ENCODE assay signal across 24 mouse cellular contexts in genomic region chr7:16955712-16956111, GRCm38 (mm10). TPM values are rescaled to one million over a fixed set of nuclear protein-coding genes. Genes with fewer than 3 reads are reported as not detected.
DNase-seq lines count a peak whose midpoint lies in the region; ATAC-seq and TF ChIP-seq lines count a peak whose summit lies in the region.
"Had no signal": no experiment of that assay in that cellular context is flagged by ENCODE, and none has a peak within 500 bp of the region (broad histone marks: within the 10 kb centered on the region; RNA-seq: fewer than 3 reads in every experiment).

No protein-coding gene starts in this region.

- H3K36me3 ChIP-seq in hindbrain, embryonic 14.5 days (replicated peaks; ENCODE audit: control insufficient read depth, insufficient read depth) = no peaks in the 10 kb centered on the region
- no peaks in the 10 kb centered on the region for H3K36me3 ChIP-seq in hindbrain, embryonic 11.5 days (ENCODE audit: control insufficient read depth, insufficient read depth, low read length)
- H3K36me3 ChIP-seq in midbrain, embryonic 13.5 days = no peaks in the 10 kb centered on the region
- H3K36me3 ChIP-seq in midbrain, embryonic 11.5 days (ENCODE audit: control insufficient read depth, insufficient read depth, low read length) = no peaks in the 10 kb centered on the region
- H3K36me3 ChIP-seq in forebrain, embryonic 15.5 days = no peaks in the 10 kb centered on the region
- H3K36me3 ChIP-seq in midbrain, postnatal 0 days (ENCODE audit: insufficient read depth, low read length) = no peaks in the 10 kb centered on the region
- H3K36me3 ChIP-seq: limb, embryonic 12.5 days; liver, embryonic 12.5 days; neural tube, embryonic 12.5 days; stomach, embryonic 15.5 days had no signal

- no peak for DNase-seq in hindbrain, embryonic 14.5 days (ENCODE audit: low spot score)
- DNase-seq in hindbrain, embryonic 11.5 days (ENCODE audit: low spot score) = no peak
- no peak for DNase-seq in midbrain, embryonic 11.5 days (ENCODE audit: low spot score, missing footprints)
- no peak for DNase-seq in midbrain, postnatal 0 days (ENCODE audit: low spot score)
- no peak for DNase-seq in heart, postnatal 36 days
- DNase-seq: adrenal gland, postnatal 14 days; cerebellum, adult 8-10 months; gastrocnemius, postnatal 14 days; heart, adult 11 months; heart, postnatal 10 days; kidney, adult 11 months; lung, adult 18-20 months; lung, postnatal 10 days; right cerebral cortex, adult 18-20 months; thymus, postnatal 25 days had no signal

- 88% methylated on average over 4 of the region's 4 CpGs for WGBS in hindbrain, embryonic 14.5 days
- 85% methylated on average over 4 of the region's 4 CpGs for WGBS in hindbrain, embryonic 11.5 days
- 77% methylated on average over 4 of the region's 4 CpGs for WGBS in midbrain, embryonic 13.5 days
- WGBS in midbrain, embryonic 11.5 days = 81% methylated on average over 4 of the region's 4 CpGs
- 82% methylated on average over 4 of the region's 4 CpGs for WGBS in forebrain, embryonic 15.5 days
- 65% methylated on average over 4 of the region's 4 CpGs for WGBS in midbrain, postnatal 0 days

- no peak for ATAC-seq in hindbrain, embryonic 14.5 days (ENCODE audit: low FRiP score)
- no peak for ATAC-seq in hindbrain, embryonic 11.5 days (ENCODE audit: low FRiP score)
- ATAC-seq in midbrain, embryonic 13.5 days = no peak
- no peak for ATAC-seq in midbrain, embryonic 11.5 days (ENCODE audit: low FRiP score)
- ATAC-seq in forebrain, embryonic 15.5 days (replicated peaks) = no peak
- no peak for ATAC-seq in midbrain, postnatal 0 days (ENCODE audit: low FRiP score)
- no peak for ATAC-seq in monocyte, adult 5-6 weeks (replicated peaks; ENCODE audit: insufficient number of reproducible peaks, low FRiP score, low TSS enrichment, poor library complexity, severe bottlenecking)
- ATAC-seq: liver, embryonic 12.5 days had no signal

- H3K4me1 ChIP-seq in hindbrain, embryonic 14.5 days (replicated peaks; ENCODE audit: control insufficient read depth, insufficient read depth, low read length) = peaks cover 35% of the 10 kb centered on the region
- H3K4me1 ChIP-seq in hindbrain, embryonic 11.5 days (replicated peaks; ENCODE audit: control insufficient read depth, insufficient read depth, low read length) = no peaks in the 10 kb centered on the region
- H3K4me1 ChIP-seq in midbrain, embryonic 13.5 days (replicated peaks) = peaks cover 61% of the 10 kb centered on the region
- H3K4me1 ChIP-seq in midbrain, embryonic 11.5 days (ENCODE audit: control insufficient read depth, insufficient read depth, low read length) = peaks cover 18% of the 10 kb centered on the region
- peaks cover 45% of the 10 kb centered on the region for H3K4me1 ChIP-seq in forebrain, embryonic 15.5 days
- H3K4me1 ChIP-seq in midbrain, postnatal 0 days (ENCODE audit: insufficient read depth, low read length) = peaks cover 10% of the 10 kb centered on the region

- intact Hi-C loops in heart, postnatal 36 days (cut with DNase I) = no loop called here

- no peaks in the 10 kb centered on the region for H3K9me3 ChIP-seq in hindbrain, embryonic 14.5 days (ENCODE audit: control insufficient read depth, low read length)
- no peaks in the 10 kb centered on the region for H3K9me3 ChIP-seq in hindbrain, embryonic 11.5 days (ENCODE audit: control insufficient read depth, low read length)
- H3K9me3 ChIP-seq in midbrain, embryonic 13.5 days = no peaks in the 10 kb centered on the region
- H3K9me3 ChIP-seq in midbrain, embryonic 11.5 days (ENCODE audit: control insufficient read depth, low read length) = no peaks in the 10 kb centered on the region
- H3K9me3 ChIP-seq in forebrain, embryonic 15.5 days = no peaks in the 10 kb centered on the region
- no peaks in the 10 kb centered on the region for H3K9me3 ChIP-seq in midbrain, postnatal 0 days (ENCODE audit: low read length)
- H3K9me3 ChIP-seq: limb, embryonic 12.5 days; liver, embryonic 12.5 days; neural tube, embryonic 12.5 days; stomach, embryonic 15.5 days had no signal

- H3K4me2 ChIP-seq in hindbrain, embryonic 14.5 days (replicated peaks) = no peak overlapping the region
- H3K4me2 ChIP-seq in hindbrain, embryonic 11.5 days (replicated peaks; ENCODE audit: low read depth, low read length) = no peak overlapping the region
- no peak overlapping the region for H3K4me2 ChIP-seq in midbrain, embryonic 13.5 days (replicated peaks)
- no peak overlapping the region for H3K4me2 ChIP-seq in midbrain, embryonic 11.5 days
- H3K4me2 ChIP-seq in forebrain, embryonic 15.5 days (replicated peaks) = no peak overlapping the region
- no peak overlapping the region for H3K4me2 ChIP-seq in midbrain, postnatal 0 days (ENCODE audit: low read depth, low read length, poor library complexity, severe bottlenecking)
- H3K4me2 ChIP-seq: heart, embryonic 11.5 days; limb, embryonic 12.5 days; liver, embryonic 12.5 days; neural tube, embryonic 12.5 days; stomach, embryonic 15.5 days had no signal

- 0 out of 2 replicates have a peak overlapping the region, but pooled peaks have one; percentile 87 for H3K27ac ChIP-seq in hindbrain, embryonic 14.5 days
- H3K27ac ChIP-seq in hindbrain, embryonic 11.5 days (ENCODE audit: low read depth, low read length) = no peak overlapping the region
- H3K27ac ChIP-seq in midbrain, embryonic 13.5 days = peak overlapping the region; percentile 31; the same call in 1 of the 2 replicates
- H3K27ac ChIP-seq in midbrain, embryonic 11.5 days (ENCODE audit: low read depth, low read length) = no peak overlapping the region
- H3K27ac ChIP-seq in forebrain, embryonic 15.5 days (replicated peaks) = peak overlapping the region; percentile 93
- peak overlapping the region; percentile 65; the same call in 1 of the 2 replicates for H3K27ac ChIP-seq in midbrain, postnatal 0 days (ENCODE audit: low read depth, low read length)
- H3K27ac ChIP-seq: kidney, postnatal 0 days; limb, embryonic 12.5 days; liver, embryonic 12.5 days; neural tube, embryonic 12.5 days; stomach, embryonic 15.5 days had no signal

- no peaks in the 10 kb centered on the region for H3K27me3 ChIP-seq in hindbrain, embryonic 14.5 days (ENCODE audit: control insufficient read depth, insufficient read depth, low read length)
- H3K27me3 ChIP-seq in hindbrain, embryonic 11.5 days (ENCODE audit: control insufficient read depth, insufficient read depth, low read length) = no peaks in the 10 kb centered on the region
- H3K27me3 ChIP-seq in midbrain, embryonic 13.5 days = no peaks in the 10 kb centered on the region
- H3K27me3 ChIP-seq in midbrain, embryonic 11.5 days (ENCODE audit: control insufficient read depth, insufficient read depth, low read length) = no peaks in the 10 kb centered on the region
- no peaks in the 10 kb centered on the region for H3K27me3 ChIP-seq in forebrain, embryonic 15.5 days
- no peaks in the 10 kb centered on the region for H3K27me3 ChIP-seq in midbrain, postnatal 0 days (ENCODE audit: insufficient read depth, low read length)
- H3K27me3 ChIP-seq: limb, embryonic 12.5 days; neural tube, embryonic 12.5 days; stomach, embryonic 15.5 days had no signal

- no peak for TF ChIP-seq CTCF in midbrain, postnatal 0 days (IDR thresholded peaks at IDR 0.05)

- no peak overlapping the region for H3K4me3 ChIP-seq in hindbrain, embryonic 14.5 days (replicated peaks; ENCODE audit: low read length)
- H3K4me3 ChIP-seq in hindbrain, embryonic 11.5 days (ENCODE audit: low read depth, low read length) = no peak overlapping the region
- no peak overlapping the region for H3K4me3 ChIP-seq in midbrain, embryonic 13.5 days (replicated peaks)
- H3K4me3 ChIP-seq in midbrain, embryonic 11.5 days (ENCODE audit: low read depth, low read length) = no peak overlapping the region
- H3K4me3 ChIP-seq in forebrain, embryonic 15.5 days = no peak overlapping the region
- no peak overlapping the region for H3K4me3 ChIP-seq in midbrain, postnatal 0 days (ENCODE audit: low read depth, low read length)
- H3K4me3 ChIP-seq: limb, embryonic 12.5 days; liver, embryonic 12.5 days; neural tube, embryonic 12.5 days; stomach, embryonic 15.5 days had no signal

- H3K9ac ChIP-seq in hindbrain, embryonic 14.5 days = no peak overlapping the region
- H3K9ac ChIP-seq in hindbrain, embryonic 11.5 days (ENCODE audit: low read depth, low read length) = no peak overlapping the region
- H3K9ac ChIP-seq in midbrain, embryonic 13.5 days (replicated peaks) = no peak overlapping the region
- no peak overlapping the region for H3K9ac ChIP-seq in midbrain, embryonic 11.5 days (ENCODE audit: low read length)
- no peak overlapping the region for H3K9ac ChIP-seq in forebrain, embryonic 15.5 days (replicated peaks)
- no peak overlapping the region for H3K9ac ChIP-seq in midbrain, postnatal 0 days (replicated peaks; ENCODE audit: low read length, poor library complexity, severe bottlenecking)
- H3K9ac ChIP-seq: limb, embryonic 12.5 days; liver, embryonic 12.5 days; neural tube, embryonic 12.5 days; stomach, embryonic 15.5 days had no signal

RNA-seq across cellular contexts. Expression of gene Pnmal1, which starts 3.8 kb away (rescaled TPM):
- 52.1 and 63.2 TPM in 2 replicates for polyA plus RNA-seq in hindbrain, embryonic 14.5 days (2014; fragmentation: Nextera tagmentation; extraction: Ambion mirVana)
- 17.6 and 19.5 TPM in 2 replicates for polyA plus RNA-seq in hindbrain, embryonic 11.5 days (2014; fragmentation: Nextera tagmentation; extraction: Ambion mirVana)
- polyA plus RNA-seq in midbrain, embryonic 13.5 days (2015; fragmentation: Nextera tagmentation; extraction: Ambion mirVana) = 54.7 and 60.8 TPM in 2 replicates
- 22.5 and 23.7 TPM in 2 replicates for polyA plus RNA-seq in midbrain, embryonic 11.5 days (2014; fragmentation: Nextera tagmentation; extraction: Ambion mirVana)
- 47.9 and 53.1 TPM in 2 replicates for polyA plus RNA-seq in forebrain, embryonic 15.5 days (2015; fragmentation: Nextera tagmentation; extraction: Ambion mirVana)
- total RNA-seq in midbrain, postnatal 0 days (2014; rRNA removed) = 41.2 and 54.0 TPM in 2 replicates
- polyA plus RNA-seq in midbrain, postnatal 0 days (2015; fragmentation: Nextera tagmentation; extraction: Ambion mirVana) = 64.8 and 65.2 TPM in 2 replicates
- not detected in 3 replicates for total RNA-seq in monocyte, adult 5-6 weeks (2017)
- total RNA-seq in heart, postnatal 36 days (2021) = not detected
- total RNA-seq: gastrocnemius, postnatal 14 days; heart, postnatal 10 days had no signal

RNA-seq across cellular contexts. Expression of gene Pnmal2, which starts 11.2 kb away (rescaled TPM):
- polyA plus RNA-seq in hindbrain, embryonic 14.5 days (2014; fragmentation: Nextera tagmentation; extraction: Ambion mirVana) = 96.1 and 96.4 TPM in 2 replicates
- polyA plus RNA-seq in hindbrain, embryonic 11.5 days (2014; fragmentation: Nextera tagmentation; extraction: Ambion mirVana) = 7.8 and 11.0 TPM in 2 replicates
- 119 and 120 TPM in 2 replicates for polyA plus RNA-seq in midbrain, embryonic 13.5 days (2015; fragmentation: Nextera tagmentation; extraction: Ambion mirVana)
- 8.3 and 8.6 TPM in 2 replicates for polyA plus RNA-seq in midbrain, embryonic 11.5 days (2014; fragmentation: Nextera tagmentation; extraction: Ambion mirVana)
- 87.4 and 102 TPM in 2 replicates for polyA plus RNA-seq in forebrain, embryonic 15.5 days (2015; fragmentation: Nextera tagmentation; extraction: Ambion mirVana)
- total RNA-seq in midbrain, postnatal 0 days (2014; rRNA removed) = 155 and 174 TPM in 2 replicates
- 180 and 187 TPM in 2 replicates for polyA plus RNA-seq in midbrain, postnatal 0 days (2015; fragmentation: Nextera tagmentation; extraction: Ambion mirVana)
- total RNA-seq in monocyte, adult 5-6 weeks (2017) = 0.10 TPM in 1 of 3 replicates, not detected in the others
- 1 to 10 TPM; 3.4 to 3.9 TPM for total RNA-seq in heart, postnatal 36 days (2021)

RNA-seq across cellular contexts. Expression of gene Gm42372, which starts 27.2 kb away (rescaled TPM):
- 7.6 and 7.8 TPM in 2 replicates for polyA plus RNA-seq in hindbrain, embryonic 14.5 days (2014; fragmentation: Nextera tagmentation; extraction: Ambion mirVana)
- 1.5 and 1.7 TPM in 2 replicates for polyA plus RNA-seq in hindbrain, embryonic 11.5 days (2014; fragmentation: Nextera tagmentation; extraction: Ambion mirVana)
- 3.4 and 4.3 TPM in 2 replicates for polyA plus RNA-seq in midbrain, embryonic 13.5 days (2015; fragmentation: Nextera tagmentation; extraction: Ambion mirVana)
- polyA plus RNA-seq in midbrain, embryonic 11.5 days (2014; fragmentation: Nextera tagmentation; extraction: Ambion mirVana) = 1.6 and 2.5 TPM in 2 replicates
- polyA plus RNA-seq in forebrain, embryonic 15.5 days (2015; fragmentation: Nextera tagmentation; extraction: Ambion mirVana) = 3.7 and 4.3 TPM in 2 replicates
- 48.8 and 49.0 TPM in 2 replicates for total RNA-seq in midbrain, postnatal 0 days (2014; rRNA removed)
- polyA plus RNA-seq in midbrain, postnatal 0 days (2015; fragmentation: Nextera tagmentation; extraction: Ambion mirVana) = 9.0 and 9.2 TPM in 2 replicates
- 0.49 to 0.75 TPM (median 0.67 TPM) in 3 replicates for total RNA-seq in monocyte, adult 5-6 weeks (2017)
- not detected for total RNA-seq in heart, postnatal 36 days (2021)

RNA-seq across cellular contexts. Expression of gene Calm3, which starts 31.8 kb away (rescaled TPM):
- polyA plus RNA-seq in hindbrain, embryonic 14.5 days (2014; fragmentation: Nextera tagmentation; extraction: Ambion mirVana) = 510 and 527 TPM in 2 replicates
- polyA plus RNA-seq in hindbrain, embryonic 11.5 days (2014; fragmentation: Nextera tagmentation; extraction: Ambion mirVana) = 322 and 337 TPM in 2 replicates
- polyA plus RNA-seq in midbrain, embryonic 13.5 days (2015; fragmentation: Nextera tagmentation; extraction: Ambion mirVana) = 297 and 325 TPM in 2 replicates
- 284 and 295 TPM in 2 replicates for polyA plus RNA-seq in midbrain, embryonic 11.5 days (2014; fragmentation: Nextera tagmentation; extraction: Ambion mirVana)
- 291 and 305 TPM in 2 replicates for polyA plus RNA-seq in forebrain, embryonic 15.5 days (2015; fragmentation: Nextera tagmentation; extraction: Ambion mirVana)
- total RNA-seq in midbrain, postnatal 0 days (2014; rRNA removed) = 1,835 and 1,985 TPM in 2 replicates
- 467 and 471 TPM in 2 replicates for polyA plus RNA-seq in midbrain, postnatal 0 days (2015; fragmentation: Nextera tagmentation; extraction: Ambion mirVana)
- 169 to 298 TPM (median 195 TPM) in 3 replicates for total RNA-seq in monocyte, adult 5-6 weeks (2017)
- total RNA-seq in heart, postnatal 36 days (2021) = 100 to 1,000 TPM; 182 to 193 TPM

RNA-seq across cellular contexts. Expression of gene Ccdc8, which starts 36.8 kb away (rescaled TPM):
- 4.4 and 5.4 TPM in 2 replicates for polyA plus RNA-seq in hindbrain, embryonic 14.5 days (2014; fragmentation: Nextera tagmentation; extraction: Ambion mirVana)
- polyA plus RNA-seq in hindbrain, embryonic 11.5 days (2014; fragmentation: Nextera tagmentation; extraction: Ambion mirVana) = 6.2 and 11.0 TPM in 2 replicates
- 5.6 and 5.9 TPM in 2 replicates for polyA plus RNA-seq in midbrain, embryonic 13.5 days (2015; fragmentation: Nextera tagmentation; extraction: Ambion mirVana)
- 13.2 and 14.7 TPM in 2 replicates for polyA plus RNA-seq in midbrain, embryonic 11.5 days (2014; fragmentation: Nextera tagmentation; extraction: Ambion mirVana)
- polyA plus RNA-seq in forebrain, embryonic 15.5 days (2015; fragmentation: Nextera tagmentation; extraction: Ambion mirVana) = 6.8 and 7.0 TPM in 2 replicates
- 5.5 and 5.8 TPM in 2 replicates for total RNA-seq in midbrain, postnatal 0 days (2014; rRNA removed)
- 2.0 and 2.5 TPM in 2 replicates for polyA plus RNA-seq in midbrain, postnatal 0 days (2015; fragmentation: Nextera tagmentation; extraction: Ambion mirVana)
- 0.10 to 0.38 TPM in 2 of 3 replicates, not detected in the other for total RNA-seq in monocyte, adult 5-6 weeks (2017)
- total RNA-seq in heart, postnatal 36 days (2021) = 1 to 10 TPM; 5.9 to 6.3 TPM

Comparison
In these comparisons a context has a peak if more than half of its experiments do, and no peak if none do; other contexts are left out.
1. H3K27ac ChIP-seq: peak in hindbrain, embryonic 14.5 days (single experiment), midbrain, embryonic 13.5 days (single experiment), forebrain, embryonic 15.5 days (single experiment) and midbrain, postnatal 0 days (single experiment); none in hindbrain, embryonic 11.5 days (single experiment) and midbrain, embryonic 11.5 days (single experiment).